Mouse (Mus musculus): ENCODE results near the gene Efemp1. TPM values are rescaled to one million over a fixed set of nuclear protein-coding genes. Genes with fewer than 3 reads are reported as not detected.

Gene Efemp1
- total RNA-seq, 2 experiments from 2014 or later: 12.5 to 17.1 TPM

GRCm38 (mm10) chr11:28912469-28913138, 59.6 kb downstream of the Efemp1 start:
- no peak for DNase-seq
- intact Hi-C loops (cut with DNase I): no loop called here

DNA sequence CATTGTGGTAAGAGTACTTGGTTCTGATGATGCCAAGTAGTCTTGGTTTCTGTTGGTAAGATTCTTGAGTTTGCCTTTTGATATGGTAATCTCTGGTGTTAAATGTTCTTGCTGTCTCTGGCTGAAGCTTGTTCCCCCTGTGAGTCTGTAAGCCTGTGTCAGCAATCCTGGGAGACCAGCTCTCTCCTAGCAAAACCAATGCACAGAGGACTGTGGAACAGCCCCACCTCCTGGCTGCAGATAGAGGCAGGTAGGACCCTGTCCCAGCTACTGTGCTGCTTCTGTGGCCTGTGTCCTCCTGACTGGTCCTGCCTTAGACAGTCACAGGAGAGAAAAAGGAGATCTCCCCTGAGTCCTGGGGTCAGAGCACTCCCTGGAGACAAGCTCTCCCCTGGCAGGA, 81.4 kb downstream of the Efemp1 start:
- no peak for DNase-seq
- intact Hi-C loops (cut with DNase I): no loop called here

DNA sequence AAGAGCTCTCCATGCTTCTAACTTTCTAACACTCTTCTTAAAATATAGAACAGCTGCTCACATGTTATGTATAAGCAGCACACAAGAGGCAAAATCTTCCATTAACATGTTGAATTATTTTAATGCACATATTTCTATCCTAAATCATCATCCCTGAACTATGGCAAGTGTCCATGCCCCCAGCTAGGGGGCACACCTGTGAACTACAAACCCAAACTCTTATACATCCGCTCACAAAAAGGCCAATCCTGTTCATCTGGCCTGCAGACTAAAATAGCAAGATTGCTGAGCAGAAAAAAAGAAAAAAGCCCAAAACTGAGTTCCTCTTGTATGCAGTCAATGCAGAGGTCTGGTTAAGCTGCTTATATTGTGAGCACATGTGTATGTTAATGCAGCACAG, 86.6 kb downstream of the Efemp1 start:
- intact Hi-C loops (cut with DNase I): no loop called here
- DNase-seq: no peak

DNA sequence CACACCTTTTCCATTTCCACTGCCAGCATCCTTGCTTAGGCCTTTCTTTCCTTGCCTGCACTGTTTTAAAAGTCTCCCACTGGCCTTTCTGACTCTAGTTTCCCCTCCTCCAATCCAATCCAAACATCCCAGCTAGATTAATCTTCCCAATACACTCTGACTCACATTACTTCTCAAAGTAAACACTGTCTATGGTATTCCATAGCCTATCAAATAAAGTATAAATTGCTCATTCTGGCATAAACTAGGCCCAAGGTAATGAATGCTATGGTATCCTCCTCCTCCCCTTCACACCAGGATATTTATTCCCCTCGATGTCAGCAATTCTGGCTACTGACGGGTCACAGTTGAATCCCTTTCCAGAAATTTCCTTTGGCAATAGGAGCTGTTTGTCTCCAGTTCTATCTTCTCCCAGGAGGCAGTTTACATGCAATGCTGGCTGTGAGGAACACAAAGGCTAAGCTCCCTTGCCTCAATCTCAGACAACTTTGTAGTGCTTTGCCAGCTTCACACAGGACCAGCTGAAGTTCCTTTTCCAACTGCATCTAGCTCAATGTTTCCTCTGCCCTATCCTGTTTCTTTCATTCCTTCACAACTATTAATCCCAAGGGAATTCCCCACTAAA, 98.7 kb downstream of the Efemp1 start:
- DNase-seq: peak; percentile 9 to 20
- intact Hi-C loops (cut with DNase I): no loop called here

- intact Hi-C loops (cut with DNase I): no loop called here
- DNase-seq: peak in 1 of 2 experiments; percentile 5
Observed at GRCm38 (mm10) chr11:28954673-28955304, 101.8 kb downstream of the Efemp1 start.

DNA sequence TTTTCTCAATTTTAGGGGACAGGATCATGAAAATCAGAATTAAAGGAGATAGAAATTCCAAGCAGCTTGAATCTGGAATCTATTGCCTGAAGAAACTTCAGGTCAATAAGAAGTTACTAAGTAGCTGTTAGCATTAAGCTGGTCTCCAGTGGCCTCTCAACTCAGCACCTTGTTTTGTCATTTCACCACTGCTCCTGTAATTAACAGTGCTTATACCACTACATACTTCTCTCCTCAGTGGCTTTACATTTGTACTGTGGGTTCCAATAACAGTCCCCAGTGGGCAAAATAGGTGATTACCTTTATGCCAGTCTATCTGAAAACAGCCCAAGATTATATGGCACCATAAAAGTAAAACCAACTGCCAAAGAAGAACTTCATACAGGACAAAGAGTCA, 102.3 kb downstream of the Efemp1 start:
- DNase-seq: no peak
- intact Hi-C loops (cut with DNase I): no loop called here

DNA sequence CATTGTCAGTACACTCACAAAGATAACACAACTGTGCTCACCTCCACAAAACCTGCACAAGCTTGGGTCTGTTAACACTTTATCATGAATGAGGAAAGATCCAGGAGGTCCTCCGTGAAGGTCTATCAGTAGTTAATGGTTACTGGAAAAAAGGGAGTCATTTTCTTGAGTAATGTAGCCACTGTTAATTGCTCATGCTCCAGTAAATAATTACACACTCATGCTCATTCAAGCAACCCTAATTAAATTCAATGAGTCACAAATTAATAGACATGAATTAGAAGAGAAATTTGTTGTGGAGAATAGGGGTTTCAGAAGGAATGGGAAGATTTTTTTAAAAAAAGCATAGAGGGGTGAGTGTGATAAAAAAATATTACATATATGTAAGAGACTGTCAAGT, 108.4 kb downstream of the Efemp1 start:
- no peak for DNase-seq
- intact Hi-C loops (cut with DNase I): no loop called here
